Mouse (Mus musculus) heart, adult 2 months (tissue): ENCODE results near the gene Galt. TPM values are rescaled to one million over a fixed set of nuclear protein-coding genes. Genes with fewer than 3 reads are reported as not detected.

Source experiments
- DNase-seq, 2 experiments: peaks; one replicate each; pipeline ENCODE4 v3.0.0; 2021
- H3K27ac ChIP-seq: fragments of 200-600 bp; 2 replicates; pipeline ENCODE4 v1.8.1; 2022
- H3K27me3 ChIP-seq: fragments of 200-500 bp; 2 replicates; pipeline ENCODE4 v1.6.1; 2012; ENCODE audit warnings: mild to moderate bottlenecking, low read length, inconsistent platforms, mixed read lengths; ENCODE audit not compliant: control insufficient read depth, insufficient read depth
- H3K36me3 ChIP-seq: fragments of 200-500 bp; 2 replicates; pipeline ENCODE4 v1.6.1; 2012; ENCODE audit warnings: low read length, inconsistent platforms; ENCODE audit not compliant: control insufficient read depth, insufficient read depth
- H3K4me1 ChIP-seq: fragments of 200-500 bp; 2 replicates; pipeline ENCODE4 v1.6.1; 2011; ENCODE audit warnings: low read length; ENCODE audit not compliant: control insufficient read depth, insufficient read depth
- H3K4me3 ChIP-seq: fragments of 200-600 bp; 2 replicates; pipeline ENCODE4 v1.8.1; 2022
- H3K79me2 ChIP-seq: fragments of 200-500 bp; replicated peaks from 2 replicates; pipeline ENCODE4 v1.6.1; 2012; ENCODE audit warnings: mild to moderate bottlenecking, inconsistent platforms, low read length, moderate library complexity, mixed read lengths; ENCODE audit not compliant: control insufficient read depth, insufficient read depth
- H3K9ac ChIP-seq: fragments of 200-500 bp; 2 replicates; pipeline ENCODE4 v1.6.1; 2012; ENCODE audit warnings: low read depth, mild to moderate bottlenecking, control low read depth, inconsistent platforms, low read length, mixed read lengths
- CTCF ChIP-seq: fragments of 200-600 bp; IDR thresholded peaks from 2 replicates; pipeline ENCODE4 v1.8.1; 2022; ENCODE audit warnings: antibody characterized with exemption, mild to moderate bottlenecking, moderate library complexity
- EP300 ChIP-seq: fragments of 200-500 bp; IDR thresholded peaks from 2 replicates; pipeline ENCODE4 v1.6.1; 2011; ENCODE audit warnings: low read depth, low read length, control low read depth; ENCODE audit not compliant: insufficient read depth
- POLR2A ChIP-seq: fragments of 200-500 bp; IDR thresholded peaks from 2 replicates; pipeline ENCODE4 v1.6.1; 2011; ENCODE audit warnings: mild to moderate bottlenecking, low read depth, low read length, control low read depth; ENCODE audit not compliant: insufficient read depth
- WGBS: fragments of 180-500 bp; shearing (Covaris S2); methylation state at CpG from one replicate; pipeline ENCODE4 v1.1.7; 2018; 5-methylcytosine and 5-hydroxymethylcytosine counted together
- intact Hi-C: fragments of 180-260 bp; cut with DNase I; formaldehyde crosslinking; loops from one replicate; pipeline ENCODE4 v1.15.1; 2025
- polyA plus RNA-seq: library from polyadenylated mRNA; depleted of rRNA; stranded (reverse); fragments of >200 nt; gene quantifications from 2 replicates; pipeline ENCODE4 v1.2.3, GENCODE M21; 2012
- total RNA-seq, 2 experiments: library from RNA; stranded (reverse); gene quantifications; 2 replicates each; pipeline ENCODE4 v1.2.3; 2021

Galt gene
- total and polyA plus RNA-seq, 3 experiments: 42.5 to 137 (median 52.7) TPM

DNA sequence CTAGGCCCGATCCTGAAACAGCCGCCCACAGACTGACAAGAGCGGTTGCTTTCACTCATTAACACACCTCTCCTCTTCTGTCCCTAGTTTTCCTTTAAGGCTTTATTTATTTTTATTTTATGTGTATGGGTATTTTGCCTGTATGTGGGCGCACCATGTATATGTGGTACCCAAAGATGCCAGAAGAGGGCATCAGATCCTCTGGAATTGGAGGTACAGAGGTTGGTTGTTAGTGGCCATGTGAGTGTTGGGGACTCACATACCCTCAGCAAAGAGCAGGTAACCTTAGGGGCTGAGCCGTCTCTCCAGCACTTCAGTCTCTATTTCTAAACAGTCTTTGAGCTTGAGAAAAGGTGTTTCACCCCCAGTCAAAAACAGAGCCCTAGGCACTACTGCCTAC lies 39.4 kb upstream of the Galt start:
- Histone ChIP-seq H3K9ac (no peak overlapping the region), H3K4me3 (no peak overlapping the region), H3K27ac (no peak overlapping the region), H3K4me1 (peaks cover 5% of the 10 kb centered on the region), H3K36me3 (no peaks in the 10 kb centered on the region), H3K27me3 (no peaks in the 10 kb centered on the region), H3K79me2 (no peaks in the 10 kb centered on the region)
- no peak for DNase-seq
- TF ChIP-seq POLR2A (no peak), CTCF (peak; percentile 71)
- WGBS: 86% methylated on average over 5 of the region's 5 CpGs
- intact Hi-C loops: no loop called here

DNA sequence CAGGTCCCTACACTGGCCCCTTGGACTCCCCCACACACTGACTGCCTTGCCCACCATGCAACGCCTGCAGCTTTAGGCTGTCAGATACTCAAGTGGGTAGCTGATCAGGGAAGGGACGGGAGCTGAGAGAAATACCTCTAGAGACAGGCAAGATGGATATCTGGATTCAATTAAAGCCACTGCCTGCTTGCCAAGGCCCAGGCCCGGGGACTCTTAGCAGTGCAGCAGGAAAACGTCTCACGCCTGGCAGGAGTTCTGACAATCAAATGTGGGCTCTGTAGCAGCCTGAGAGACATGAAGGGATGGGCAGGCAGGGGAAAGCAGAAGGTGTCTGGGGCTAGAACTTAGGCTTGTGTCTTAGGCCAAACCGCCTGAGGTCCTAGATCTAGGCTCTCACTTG lies 38.2 kb upstream of the Galt start:
- TF ChIP-seq CTCF (no peak), POLR2A (no peak), EP300 (no peak)
- no peaks in the 10 kb centered on the region for H3K27me3 ChIP-seq
- H3K79me2 ChIP-seq: no peaks in the 10 kb centered on the region
- no peaks in the 10 kb centered on the region for H3K36me3 ChIP-seq
- DNase-seq: no peak
- 69% methylated on average over 6 of the region's 6 CpGs for WGBS
- H3K27ac ChIP-seq: no peak overlapping the region
- intact Hi-C loops: no loop called here
- H3K4me1 ChIP-seq: peaks cover 5% of the 10 kb centered on the region
- no peak overlapping the region for H3K4me3 ChIP-seq
- H3K9ac ChIP-seq: no peak overlapping the region

DNA sequence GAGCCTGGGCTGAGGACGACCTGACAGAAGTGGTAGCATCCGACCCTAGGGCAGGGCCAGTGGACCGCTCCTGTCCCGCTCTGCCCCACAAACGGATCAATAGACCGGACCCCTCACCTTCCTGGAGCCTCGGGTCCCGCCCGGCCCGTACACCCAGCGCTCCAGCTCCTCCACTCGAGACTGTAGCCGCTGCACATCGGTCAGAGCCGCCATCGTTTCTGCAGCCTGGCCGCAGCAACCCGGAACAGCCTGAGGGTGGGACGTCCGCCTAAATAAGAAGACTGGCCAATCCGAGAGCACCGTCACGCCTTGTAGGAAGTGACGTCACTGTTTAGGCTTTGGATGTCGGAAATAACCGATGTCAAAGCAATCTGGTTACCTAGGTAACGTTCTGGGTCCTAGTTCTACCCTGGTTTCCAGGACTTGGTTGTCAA lies 32.1 kb upstream of the Galt start, which contains the start of gene Dctn3:
Dctn3 (minus strand) TSS at position 253 of the 434 bp plus-strand sequence.
- H3K36me3 ChIP-seq: no peaks in the 10 kb centered on the region; the same call in 1 of the 2 replicates
- peak within 1 kb of the TSS; percentile 47 for H3K27ac ChIP-seq
- peaks cover 6% of the 10 kb centered on the region for H3K27me3 ChIP-seq
- intact Hi-C loops: loop anchor here (2.0 kb wide), 1 partner anchor 14 kb away; no protein-coding TSS in a partner anchor
- peaks cover 4% of the 10 kb centered on the region for H3K4me1 ChIP-seq
- under 1% methylated on average over 27 of the region's 27 CpGs for WGBS
- H3K79me2 ChIP-seq: no peaks in the 10 kb centered on the region
- peak within 1 kb of the TSS; percentile 95 for H3K4me3 ChIP-seq
- TF ChIP-seq CTCF (no peak), EP300 (no peak), POLR2A (peak; percentile 92)
- H3K9ac ChIP-seq: peak within 1 kb of the TSS; percentile 94
- DNase-seq: peak; percentile 85 to 91

DNA sequence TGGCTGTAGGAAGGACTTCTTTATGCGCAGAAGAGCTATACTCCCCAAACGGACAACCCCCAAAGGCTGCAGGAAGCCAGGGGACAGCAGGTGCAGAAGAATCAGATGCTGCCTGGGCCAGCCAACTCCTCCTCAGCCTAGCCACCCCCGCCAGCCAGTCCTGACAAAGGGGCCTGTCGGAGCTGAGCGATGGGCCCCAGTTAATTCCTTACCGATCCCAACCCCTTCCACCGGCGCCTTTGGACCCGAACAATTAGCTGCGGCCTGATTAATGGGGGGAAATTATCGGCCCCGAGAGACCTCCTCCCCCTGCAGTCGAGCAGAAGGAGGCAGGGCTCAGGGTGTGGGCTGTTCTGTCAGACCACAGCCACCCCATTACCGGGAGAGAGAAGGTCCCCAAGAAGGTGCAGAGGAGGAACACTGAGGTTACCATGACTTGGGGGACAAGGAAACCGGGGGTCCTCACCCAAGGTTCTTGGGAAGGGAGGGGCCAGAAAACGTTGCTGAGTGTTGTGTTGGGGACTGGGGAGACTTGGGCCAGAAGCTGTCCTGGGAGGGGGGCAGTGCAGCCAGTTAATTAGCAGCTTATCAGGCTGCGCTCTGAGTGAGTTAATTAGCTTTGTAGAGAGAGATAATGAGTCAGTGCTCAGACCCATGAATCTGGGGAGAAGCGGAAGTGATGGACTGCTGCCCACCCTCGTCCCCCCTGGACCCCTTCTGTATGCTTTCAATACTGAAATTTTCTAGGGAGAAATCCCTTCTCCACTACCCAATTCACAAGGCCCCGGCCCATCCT lies 28.0 kb upstream of the Galt start:
- intact Hi-C loops: no loop called here
- no peaks in the 10 kb centered on the region; the same call in 1 of the 2 replicates for H3K36me3 ChIP-seq
- no peak for TF ChIP-seq CTCF
- no peak for TF ChIP-seq POLR2A
- no peak for TF ChIP-seq EP300
- H3K79me2 ChIP-seq: no peaks in the 10 kb centered on the region
- no peak overlapping the region for H3K9ac ChIP-seq
- no peak overlapping the region for H3K4me3 ChIP-seq
- H3K27me3 ChIP-seq: peaks cover 11% of the 10 kb centered on the region
- DNase-seq: no peak
- no peak overlapping the region for H3K27ac ChIP-seq
- H3K4me1 ChIP-seq: peaks cover 3% of the 10 kb centered on the region
- WGBS: 22% methylated on average over 20 of the region's 20 CpGs

DNA sequence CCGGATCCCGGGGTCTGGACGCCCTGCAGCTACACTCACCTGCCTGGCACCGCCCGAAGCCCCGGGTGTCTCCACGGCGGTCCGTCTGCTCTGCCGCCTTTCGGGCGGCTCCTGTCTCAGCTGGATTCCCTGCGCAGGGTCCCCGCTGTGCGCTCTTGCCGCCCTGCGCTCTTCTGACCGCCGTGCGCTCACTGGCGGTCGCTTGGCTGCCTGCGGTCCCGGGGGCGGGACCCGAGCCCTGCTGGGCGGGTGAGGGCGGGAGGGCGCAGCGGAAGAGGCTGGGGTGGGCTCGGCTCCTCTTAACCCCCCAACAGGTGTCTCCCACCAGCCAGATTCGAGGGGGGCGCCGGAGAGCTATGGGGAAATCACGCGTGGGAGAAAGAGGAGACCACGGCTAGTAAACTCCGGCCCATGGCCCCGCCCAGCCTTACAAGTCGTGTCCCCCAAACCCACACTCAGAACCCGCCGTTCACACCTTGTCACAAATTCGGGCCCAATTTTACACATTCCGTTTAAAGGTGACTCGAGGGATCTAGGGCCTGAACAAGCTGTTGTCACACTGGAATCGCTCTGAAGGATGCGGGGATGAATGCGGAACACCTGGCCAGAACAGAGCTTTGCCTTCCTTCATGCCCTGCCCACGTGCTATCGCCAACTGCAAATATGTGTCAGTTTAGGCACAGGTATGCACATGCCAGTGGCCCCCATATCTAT lies 23.8 kb upstream of the Galt start, which contains the start of gene Arid3c:
Arid3c (minus strand) TSS at position 91 of the 714 bp plus-strand sequence.
- no peaks in the 10 kb centered on the region for H3K4me1 ChIP-seq
- H3K36me3 ChIP-seq: no peaks in the 10 kb centered on the region
- peak within 1 kb of the TSS; percentile 20; the same call in 1 of the 2 replicates for H3K4me3 ChIP-seq
- no peak within 1 kb of the TSS for H3K9ac ChIP-seq
- DNase-seq: no peak
- H3K27me3 ChIP-seq: peaks cover 11% of the 10 kb centered on the region
- intact Hi-C loops: no loop called here
- no peak within 1 kb of the TSS for H3K27ac ChIP-seq
- WGBS: 2% methylated on average over 47 of the region's 50 CpGs
- TF ChIP-seq POLR2A: no peak
- no peak for TF ChIP-seq CTCF
- TF ChIP-seq EP300: no peak
- H3K79me2 ChIP-seq: no peaks in the 10 kb centered on the region
